Mouse (Mus musculus) CH12.LX (cell line): ENCODE measurements around the gene Coro2b. TPM values are rescaled to one million over a fixed set of nuclear protein-coding genes. Genes with fewer than 3 reads are reported as not detected.

Experiments used
- DNase-seq: peaks from one replicate; pipeline ENCODE4 v3.0.0-alpha.2; 2013; ENCODE audit errors: extremely low read depth
- H3K27ac ChIP-seq: 2 replicates; pipeline ENCODE4 v1.5.1; 2012; ENCODE audit warnings: low read depth, mild to moderate bottlenecking, control low read depth, moderate library complexity; ENCODE audit not compliant: insufficient read depth
- H3K27me3 ChIP-seq: replicated peaks from 2 replicates; pipeline ENCODE3; 2012; ENCODE audit warnings: inconsistent platforms
- H3K36me3 ChIP-seq, 2 experiments: replicated peaks in 1 of 2; 2 replicates each; pipeline versions ENCODE3 to v1.6.1; 2012; ENCODE audit warnings: inconsistent platforms in 1 of 2, low read length in 1 of 2, mild to moderate bottlenecking in 1 of 2, mixed read lengths in 1 of 2, moderate library complexity in 1 of 2; ENCODE audit not compliant: control insufficient read depth in 1 of 2, insufficient read depth in 1 of 2
- H3K4me1 ChIP-seq, 2 experiments: 2 replicates each; pipeline ENCODE4 v1.6.1; 2012; ENCODE audit warnings: inconsistent platforms in 1 of 2, moderate library complexity in 1 of 2; ENCODE audit not compliant: insufficient read depth in 2 of 2, control insufficient read depth in 1 of 2
- H3K4me2 ChIP-seq: 2 replicates; pipeline ENCODE4 v1.6.1; 2012; ENCODE audit warnings: low read depth, mild to moderate bottlenecking, control low read depth; ENCODE audit not compliant: poor library complexity, insufficient read depth, severe bottlenecking
- H3K4me3 ChIP-seq, 3 experiments: fragments of 150-350 bp in 1 of 3; sonication (generic) in 1 of 3; replicated peaks in 1 of 3; 2 replicates each; pipeline versions ENCODE3 to v1.5.1; 2011 to 2012; ENCODE audit warnings: low read depth in 2 of 3, low read length in 2 of 3, mild to moderate bottlenecking in 2 of 3, moderate library complexity in 2 of 3, control low read depth in 1 of 3, improper control_type of control experiment in 1 of 3, inconsistent platforms in 1 of 3, mixed read lengths in 1 of 3; ENCODE audit not compliant: poor library complexity in 1 of 3
- H3K79me2 ChIP-seq: replicated peaks from 2 replicates; pipeline ENCODE4 v1.6.1; 2012; ENCODE audit warnings: mild to moderate bottlenecking, moderate library complexity; ENCODE audit not compliant: control insufficient read depth, poor library complexity, insufficient read depth, severe bottlenecking; ENCODE audit errors: extremely low read depth
- H3K9ac ChIP-seq: 2 replicates; pipeline ENCODE4 v1.6.1; 2012; ENCODE audit warnings: low read depth, mild to moderate bottlenecking, control low read depth, moderate library complexity; ENCODE audit not compliant: insufficient read depth
- H3K9me3 ChIP-seq: replicated peaks from 2 replicates; pipeline ENCODE3; 2012; ENCODE audit warnings: low read length, inconsistent platforms, mixed read lengths
- BHLHE40 ChIP-seq: IDR thresholded peaks from 2 replicates; pipeline ENCODE4 v1.6.1; 2011; ENCODE audit warnings: mild to moderate bottlenecking, low read depth, low read length, improper control_type of control experiment
- CHD1 ChIP-seq: IDR thresholded peaks from 2 replicates; pipeline ENCODE4 v1.6.1; 2012; ENCODE audit warnings: low read depth, low read length, improper control_type of control experiment, inconsistent platforms
- CTCF ChIP-seq, 2 experiments: IDR thresholded peaks in 1 of 2; conservative IDR thresholded peaks in 1 of 2; 2 replicates each; pipeline ENCODE4 v1.5.1; 2011 to 2012; ENCODE audit warnings: low read depth in 2 of 2, low read length in 2 of 2, improper control_type of control experiment in 1 of 2, inconsistent platforms in 1 of 2, mild to moderate bottlenecking in 1 of 2, moderate library complexity in 1 of 2
- E2F4 ChIP-seq: IDR thresholded peaks from 2 replicates; pipeline ENCODE4 v1.6.1; 2011; ENCODE audit warnings: low read depth, low read length, improper control_type of control experiment; ENCODE audit not compliant: insufficient replicate concordance
- ELF1 ChIP-seq: IDR thresholded peaks from 2 replicates; pipeline ENCODE4 v1.6.1; 2014; ENCODE audit warnings: low read depth, mild to moderate bottlenecking, inconsistent platforms, low read length, improper control_type of control experiment
- EP300 ChIP-seq: IDR thresholded peaks from 2 replicates; pipeline ENCODE4 v1.6.1; 2011; ENCODE audit warnings: low read length, improper control_type of control experiment
- ETS1 ChIP-seq: conservative IDR thresholded peaks from 2 replicates; pipeline ENCODE4 v1.6.1; 2012; ENCODE audit warnings: low read depth, mild to moderate bottlenecking, inconsistent platforms, low read length, improper control_type of control experiment, moderate library complexity
- JUN ChIP-seq: IDR thresholded peaks from 2 replicates; pipeline ENCODE4 v1.6.1; 2011; ENCODE audit warnings: low read depth, mild to moderate bottlenecking, low read length, improper control_type of control experiment, moderate library complexity; ENCODE audit not compliant: insufficient read depth
- JUND ChIP-seq: conservative IDR thresholded peaks from 2 replicates; pipeline ENCODE4 v1.6.1; 2011; ENCODE audit warnings: low read depth, low read length, improper control_type of control experiment
- MAFK ChIP-seq: IDR thresholded peaks from 2 replicates; pipeline ENCODE4 v1.6.1; 2011; ENCODE audit warnings: low read length, improper control_type of control experiment; ENCODE audit not compliant: insufficient replicate concordance
- MAX ChIP-seq: IDR thresholded peaks from 2 replicates; pipeline ENCODE4 v1.6.1; 2011; ENCODE audit warnings: low read length, improper control_type of control experiment
- MEF2A ChIP-seq: IDR thresholded peaks from 2 replicates; pipeline ENCODE4 v1.6.1; 2014; ENCODE audit warnings: low read depth, mild to moderate bottlenecking, inconsistent platforms, low read length, improper control_type of control experiment, borderline replicate concordance
- MXI1 ChIP-seq: IDR thresholded peaks from 2 replicates; pipeline ENCODE4 v1.6.1; 2011; ENCODE audit warnings: mild to moderate bottlenecking, low read depth, low read length, improper control_type of control experiment
- MYC ChIP-seq: IDR thresholded peaks from 2 replicates; pipeline ENCODE4 v1.6.1; 2011; ENCODE audit warnings: low read depth, mild to moderate bottlenecking, improper control_type of control experiment, low read length
- NRF1 ChIP-seq: IDR thresholded peaks from 2 replicates; pipeline ENCODE4 v1.6.1; 2014; ENCODE audit warnings: low read depth, mild to moderate bottlenecking, inconsistent platforms, low read length, improper control_type of control experiment, moderate library complexity
- POLR2AphosphoS2 ChIP-seq: IDR thresholded peaks from 2 replicates; pipeline ENCODE4 v1.6.1; 2011; ENCODE audit warnings: low read depth, low read length, improper control_type of control experiment
- RAD21 ChIP-seq: IDR thresholded peaks from 2 replicates; pipeline ENCODE4 v1.6.1; 2011; ENCODE audit warnings: low read depth, mild to moderate bottlenecking, low read length, improper control_type of control experiment, moderate library complexity
- SIN3A ChIP-seq: IDR thresholded peaks from 2 replicates; pipeline ENCODE4 v1.6.1; 2012; ENCODE audit warnings: low read length, improper control_type of control experiment, inconsistent platforms
- SMC3 ChIP-seq: IDR thresholded peaks from 2 replicates; pipeline ENCODE4 v1.6.1; 2011; ENCODE audit warnings: low read depth, low read length, improper control_type of control experiment
- TBP ChIP-seq: conservative IDR thresholded peaks from 2 replicates; pipeline ENCODE4 v1.6.1; 2011; ENCODE audit warnings: low read depth, low read length, improper control_type of control experiment
- TCF12 ChIP-seq: IDR thresholded peaks from 2 replicates; pipeline ENCODE4 v1.6.1; 2014; ENCODE audit warnings: low read depth, mild to moderate bottlenecking, inconsistent platforms, low read length, improper control_type of control experiment
- USF1 ChIP-seq: IDR thresholded peaks from 2 replicates; pipeline ENCODE4 v1.6.1; 2014; ENCODE audit warnings: low read depth, mild to moderate bottlenecking, inconsistent platforms, low read length, improper control_type of control experiment
- USF2 ChIP-seq: conservative IDR thresholded peaks from 2 replicates; pipeline ENCODE4 v1.6.1; 2011; ENCODE audit warnings: low read depth, low read length, improper control_type of control experiment
- ZKSCAN1 ChIP-seq: IDR thresholded peaks from 2 replicates; pipeline ENCODE4 v1.6.1; 2012; ENCODE audit warnings: low read depth, inconsistent platforms, low read length, improper control_type of control experiment, borderline replicate concordance
- ZNF384 ChIP-seq: IDR thresholded peaks from 2 replicates; pipeline ENCODE4 v1.6.1; 2012; ENCODE audit warnings: low read depth, low read length, improper control_type of control experiment, inconsistent platforms
- dilution Hi-C: fragments of 300-500 bp; cut with MboI; formaldehyde crosslinking; loops from 2 replicates; pipeline ENCODE4 v1.14.3; 2020; ENCODE audit warnings: low sequenced_read_pairs; ENCODE audit not compliant: extremely low pct_unique_long_range_greater_than_20kb, extremely low pct_ligation_motif_present
- in situ Hi-C: fragments of 300-500 bp; cut with MboI; formaldehyde crosslinking; loops from 3 replicates; pipeline ENCODE4 v1.14.3; 2019; ENCODE audit warnings: low sequenced_read_pairs, low pct_ligation_motif_present, low pct_unique_long_range_greater_than_20kb, mixed read lengths
- polyA plus RNA-seq: library from polyadenylated mRNA; unstranded; fragments of >175 nt; gene quantifications from 2 replicates; pipeline ENCODE4 v1.2.1, GENCODE M21; 2012; ENCODE audit warnings: low read depth; ENCODE audit not compliant: insufficient read length
- total RNA-seq, 2 experiments: library from RNA; depleted of rRNA; stranded (reverse); fragments of 300-350 nt in 1 of 2; fragments of >200 nt in 1 of 2; gene quantifications; 2 replicates each; pipeline ENCODE4 v1.2.3; 2012 to 2014

Coro2b gene
- total and polyA plus RNA-seq, 3 experiments = 0.77 to 3.2 (median 0.85) TPM

DNA sequence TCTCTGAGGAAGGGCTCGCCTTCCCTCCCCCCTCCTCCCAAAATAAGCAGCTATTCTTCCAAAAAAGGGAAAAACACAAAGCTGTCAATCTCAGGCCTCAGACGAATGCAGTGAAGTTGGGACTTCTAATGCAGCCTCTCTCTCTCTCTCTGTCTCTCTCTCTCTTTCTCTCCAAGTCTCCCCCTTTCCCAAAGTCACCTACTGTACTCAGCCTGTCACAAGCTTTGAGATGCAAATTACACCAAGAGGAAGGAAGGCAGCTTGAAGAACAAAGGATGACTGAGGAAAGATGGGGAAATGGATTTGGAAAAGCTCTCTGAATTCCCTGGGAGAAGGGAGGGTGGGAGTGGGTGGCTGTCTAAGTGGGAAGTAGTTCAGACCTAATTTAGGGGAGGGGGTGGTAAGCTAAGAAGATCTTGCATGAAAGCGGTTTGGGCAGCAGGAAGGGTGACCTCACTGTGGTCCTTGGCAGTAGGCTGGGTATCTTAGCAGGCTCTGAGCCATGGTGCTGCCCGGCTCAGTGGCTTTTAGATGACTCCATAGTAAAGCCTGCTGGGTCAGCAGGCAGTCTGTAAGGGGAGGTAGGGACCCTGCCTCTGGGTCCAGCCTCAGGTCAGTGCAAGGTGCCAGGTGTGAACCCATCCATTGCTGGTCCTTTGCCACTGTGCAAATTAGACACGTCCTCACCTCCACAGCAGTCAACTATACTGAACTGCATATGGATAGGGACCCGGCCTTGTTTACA is 55.8 kb downstream of the Coro2b start:
- dilution Hi-C loops (no loop called here), in situ Hi-C loops (loop anchor here (5.0 kb wide), 1 partner anchor 51 kb away; no protein-coding TSS in a partner anchor)
- no peak for DNase-seq
- no peaks in the 10 kb centered on the region for H3K9me3 ChIP-seq
- H3K27ac ChIP-seq = no peak overlapping the region
- H3K9ac ChIP-seq = no peak overlapping the region
- no peak overlapping the region for H3K4me3 ChIP-seq
- H3K27me3 ChIP-seq = no peaks in the 10 kb centered on the region
- no peak overlapping the region for H3K4me2 ChIP-seq
- no peaks in the 10 kb centered on the region for H3K36me3 ChIP-seq
- no peaks in the 10 kb centered on the region for H3K4me1 ChIP-seq
- TF ChIP-seq CTCF (conservative IDR thresholded peaks at IDR 0.05 in 1 of 2, IDR thresholded peaks at IDR 0.05 in 1 of 2; ENCODE audit: low read depth in 2 of 2, low read length in 2 of 2) (no peak), POLR2AphosphoS2 (no peak), JUND (no peak), MEF2A (no peak), CHD1 (no peak), TBP (no peak), ELF1 (no peak), EP300 (no peak), SMC3 (no peak), E2F4 (no peak)
- no peaks in the 10 kb centered on the region for H3K79me2 ChIP-seq

DNA sequence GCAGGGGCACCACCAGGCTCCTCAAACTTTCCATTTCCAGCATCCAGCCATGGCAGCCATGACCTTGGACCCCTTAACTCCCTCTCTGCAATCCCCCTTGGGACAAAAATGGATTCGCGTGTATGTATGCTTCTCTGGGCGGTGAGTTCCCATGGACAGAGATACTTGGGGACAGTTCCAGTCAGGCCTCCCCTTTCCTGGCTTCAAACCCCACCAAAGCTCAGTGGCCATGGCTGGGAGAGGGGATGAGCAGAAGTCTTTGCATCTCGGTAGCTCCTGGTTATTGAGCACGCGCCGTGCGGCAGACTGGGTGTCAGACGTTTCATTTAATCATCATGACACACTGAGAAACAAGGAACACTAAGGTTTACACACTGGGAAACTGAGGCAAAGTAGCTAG is 56.7 kb downstream of the Coro2b start:
- no peaks in the 10 kb centered on the region for H3K79me2 ChIP-seq
- H3K4me3 ChIP-seq = no peak overlapping the region
- H3K4me1 ChIP-seq = no peaks in the 10 kb centered on the region
- no peaks in the 10 kb centered on the region for H3K9me3 ChIP-seq
- H3K27me3 ChIP-seq = no peaks in the 10 kb centered on the region
- TF ChIP-seq RAD21 (no peak), USF1 (no peak), MAX (no peak), NRF1 (no peak), MYC (no peak), USF2 (no peak), JUN (no peak), MAFK (no peak), MEF2A (no peak), BHLHE40 (no peak), SIN3A (no peak), ZNF384 (no peak), ZKSCAN1 (no peak), MXI1 (no peak), ETS1 (no peak), SMC3 (no peak), EP300 (no peak), TCF12 (no peak)
- TF ChIP-seq, all 38 proteins: peak for 0
- no peak for DNase-seq
- no peak overlapping the region for H3K4me2 ChIP-seq
- in situ Hi-C loops (loop anchor here (5.0 kb wide), 1 partner anchor 52 kb away; no protein-coding TSS in a partner anchor), dilution Hi-C loops (no loop called here)
- H3K36me3 ChIP-seq = no peaks in the 10 kb centered on the region
- H3K27ac ChIP-seq = no peak overlapping the region
- no peak overlapping the region for H3K9ac ChIP-seq
